Mouse (Mus musculus): ENCODE results near the gene Ippk.

DNA sequence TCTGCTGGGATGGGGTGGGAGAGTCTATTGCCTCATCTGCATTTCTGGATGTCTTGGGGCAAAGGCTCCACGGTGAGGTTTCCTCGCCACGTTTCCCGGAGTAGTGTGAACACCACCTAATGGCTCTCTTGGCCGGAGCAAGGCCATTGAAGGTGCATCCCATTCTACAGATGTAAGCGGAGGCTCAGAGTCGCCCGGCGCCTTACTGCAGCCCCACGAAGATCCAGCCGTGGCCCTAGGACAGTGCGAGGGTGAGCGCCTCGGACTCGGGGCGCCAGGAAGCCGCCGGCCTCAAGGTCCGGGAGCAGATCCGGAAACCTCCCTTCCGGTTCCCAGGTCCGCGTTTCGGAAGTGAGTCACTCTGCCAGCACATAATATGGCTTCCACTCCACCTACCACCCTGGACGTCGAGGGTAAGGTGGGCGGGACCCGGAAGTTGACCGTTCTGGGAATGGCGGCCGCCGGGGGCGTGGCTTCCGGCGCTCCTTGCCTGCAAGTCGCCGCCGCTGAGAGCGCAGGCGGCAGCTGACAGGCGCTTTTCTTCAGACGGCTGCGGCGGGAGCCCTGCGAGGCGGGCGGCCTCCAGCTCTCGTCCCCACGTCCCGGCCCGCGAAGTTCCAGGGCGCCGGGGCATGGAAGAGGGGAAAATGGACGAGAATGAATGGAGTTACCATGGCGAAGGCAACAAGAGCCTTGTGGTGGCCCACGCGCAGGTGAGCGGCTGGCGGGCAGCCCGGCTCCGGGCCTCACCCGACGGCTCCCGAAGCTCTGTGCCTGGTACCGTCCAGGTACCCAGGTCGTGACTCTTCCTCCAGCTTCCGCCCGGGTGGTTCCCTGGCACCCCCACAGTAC lies at the start of gene Ippk:
- TF ChIP-seq CTCF (IDR thresholded peaks at IDR 0.05; ENCODE audit: low read depth, low read length): no peak
- peak; percentile 39; the same call in 1 of the 2 replicates for TF ChIP-seq POLR2A (IDR thresholded peaks at IDR 0.05; ENCODE audit: borderline replicate concordance, low read depth, low read length)
